In genomic region chr6:56191426-56192140, GRCm38 (mm10) we compare ENCODE assay signal across 31 mouse cellular contexts.
DNase-seq lines count a peak whose midpoint lies in the region; ATAC-seq and TF ChIP-seq lines count a peak whose summit lies in the region.
"Had no signal": no experiment of that assay in that cellular context is flagged by ENCODE, and none has a peak within 500 bp of the region (broad histone marks: within the 10 kb centered on the region; RNA-seq: fewer than 3 reads in every experiment).

No protein-coding gene starts in this region.

- no peaks in the 10 kb centered on the region for H3K9me3 ChIP-seq in midbrain, postnatal 0 days (ENCODE audit: low read length)
- no peaks in the 10 kb centered on the region for H3K9me3 ChIP-seq in midbrain, embryonic 14.5 days (ENCODE audit: control insufficient read depth, low read length)
- H3K9me3 ChIP-seq: forebrain, embryonic 13.5 days; heart, embryonic 13.5 days; hindbrain, embryonic 10.5 days; intestine, embryonic 15.5 days; limb, embryonic 10.5 days; limb, embryonic 15.5 days; liver, embryonic 13.5 days; midbrain, embryonic 13.5 days; neural tube, embryonic 15.5 days had no signal

- no peak overlapping the region for H3K27ac ChIP-seq in midbrain, postnatal 0 days (ENCODE audit: low read depth, low read length)
- H3K27ac ChIP-seq in midbrain, embryonic 14.5 days (replicated peaks; ENCODE audit: low read depth, low read length), result no peak overlapping the region
- H3K27ac ChIP-seq: forebrain, embryonic 13.5 days; gastrocnemius, adult 2 months; heart, embryonic 13.5 days; hindbrain, embryonic 10.5 days; intestine, embryonic 15.5 days; layer of hippocampus, adult 2 months; limb, embryonic 10.5 days; limb, embryonic 15.5 days; liver, embryonic 13.5 days; macrophage; midbrain, embryonic 13.5 days; neural tube, embryonic 15.5 days; stomach, postnatal 0 days had no signal

- no peak overlapping the region for H3K4me3 ChIP-seq in midbrain, postnatal 0 days (ENCODE audit: low read depth, low read length)
- H3K4me3 ChIP-seq in midbrain, embryonic 14.5 days (replicated peaks; ENCODE audit: low read depth, low read length), result no peak overlapping the region
- H3K4me3 ChIP-seq: forebrain, embryonic 13.5 days; gastrocnemius, adult 2 months; heart, embryonic 13.5 days; hindbrain, embryonic 10.5 days; intestine, embryonic 15.5 days; layer of hippocampus, adult 2 months; limb, embryonic 10.5 days; limb, embryonic 15.5 days; liver, embryonic 13.5 days; midbrain, embryonic 13.5 days; neural tube, embryonic 15.5 days had no signal

- 70% methylated on average over 1 of the region's 1 CpGs for WGBS in midbrain, postnatal 0 days
- 84% methylated on average over 1 of the region's 1 CpGs for WGBS in midbrain, embryonic 14.5 days

- no peak for ATAC-seq in midbrain, postnatal 0 days (ENCODE audit: low FRiP score)
- no peak for ATAC-seq in midbrain, embryonic 14.5 days (ENCODE audit: low FRiP score, low TSS enrichment)
- ATAC-seq: forebrain, embryonic 13.5 days; hindbrain, embryonic 16.5 days; intestine, embryonic 15.5 days; lung, postnatal 0 days; midbrain, embryonic 13.5 days had no signal

- H3K27me3 ChIP-seq in midbrain, postnatal 0 days (ENCODE audit: insufficient read depth, low read length), result no peaks in the 10 kb centered on the region
- no peaks in the 10 kb centered on the region for H3K27me3 ChIP-seq in midbrain, embryonic 14.5 days (ENCODE audit: control insufficient read depth, insufficient read depth, low read length)
- H3K27me3 ChIP-seq: forebrain, embryonic 13.5 days; heart, embryonic 13.5 days; intestine, embryonic 15.5 days; limb, embryonic 15.5 days; liver, embryonic 13.5 days; midbrain, embryonic 13.5 days; neural tube, embryonic 15.5 days had no signal

- no peak overlapping the region for H3K4me2 ChIP-seq in midbrain, postnatal 0 days (ENCODE audit: low read depth, low read length, poor library complexity, severe bottlenecking)
- no peak overlapping the region for H3K4me2 ChIP-seq in midbrain, embryonic 14.5 days (ENCODE audit: low read length)
- H3K4me2 ChIP-seq: forebrain, embryonic 13.5 days; heart, embryonic 13.5 days; intestine, embryonic 15.5 days; limb, embryonic 15.5 days; liver, embryonic 13.5 days; midbrain, embryonic 13.5 days; neural tube, embryonic 15.5 days had no signal

- DNase-seq in midbrain, postnatal 0 days (ENCODE audit: low spot score), result peak; percentile 15
- DNase-seq in midbrain, embryonic 14.5 days, result no peak
- DNase-seq in cerebellum, adult 18-20 months, result peak; percentile 40 to 58
- DNase-seq in cerebellum, postnatal 10 days, result peak; percentile 54 to 57
- no peak for DNase-seq in urinary bladder, postnatal 14 days (ENCODE audit: low spot score)
- DNase-seq in layer of hippocampus, postnatal 10 days (ENCODE audit: low spot score in 2 of 2), result no peak
- DNase-seq: adrenal gland, postnatal 25 days; B cell, adult 2 months; gastrocnemius, adult 2 months; heart, postnatal 14 days; kidney, adult 2 months; kidney, postnatal 36 days; liver, embryonic 13.5 days; lung, adult 18-20 months; retina, postnatal 1 day; right cerebral cortex, postnatal 25 days; thymus, adult 2 months; thymus, postnatal 36 days had no signal

- no peaks in the 10 kb centered on the region for H3K36me3 ChIP-seq in midbrain, postnatal 0 days (ENCODE audit: insufficient read depth, low read length)
- no peaks in the 10 kb centered on the region for H3K36me3 ChIP-seq in midbrain, embryonic 14.5 days (ENCODE audit: control insufficient read depth, insufficient read depth, low read length)
- H3K36me3 ChIP-seq: heart, embryonic 13.5 days; hindbrain, embryonic 10.5 days; intestine, embryonic 15.5 days; limb, embryonic 10.5 days; limb, embryonic 15.5 days; liver, embryonic 13.5 days; midbrain, embryonic 13.5 days; neural tube, embryonic 15.5 days had no signal

- no peak for TF ChIP-seq CTCF in midbrain, postnatal 0 days (IDR thresholded peaks at IDR 0.05)

- no peak overlapping the region for H3K9ac ChIP-seq in midbrain, postnatal 0 days (replicated peaks; ENCODE audit: low read length, poor library complexity, severe bottlenecking)
- H3K9ac ChIP-seq in midbrain, embryonic 14.5 days (replicated peaks; ENCODE audit: low read length), result no peak overlapping the region
- H3K9ac ChIP-seq: forebrain, embryonic 13.5 days; heart, embryonic 13.5 days; intestine, embryonic 15.5 days; limb, embryonic 15.5 days; liver, embryonic 13.5 days; midbrain, embryonic 13.5 days; neural tube, embryonic 15.5 days had no signal

- no peaks in the 10 kb centered on the region for H3K4me1 ChIP-seq in midbrain, postnatal 0 days (ENCODE audit: insufficient read depth, low read length)
- H3K4me1 ChIP-seq in midbrain, embryonic 14.5 days (ENCODE audit: control insufficient read depth, insufficient read depth, low read length), result no peaks in the 10 kb centered on the region
- H3K4me1 ChIP-seq: forebrain, embryonic 13.5 days; hindbrain, embryonic 10.5 days; intestine, embryonic 15.5 days; limb, embryonic 10.5 days; limb, embryonic 15.5 days; liver, embryonic 13.5 days; midbrain, embryonic 13.5 days; neural tube, embryonic 15.5 days had no signal

Comparison
In these comparisons a context has a peak if more than half of its experiments do, and no peak if none do; other contexts are left out.
1. DNase-seq: peak in midbrain, postnatal 0 days (single experiment), cerebellum, adult 18-20 months (2 of 2) and cerebellum, postnatal 10 days (2 of 2); none in midbrain, embryonic 14.5 days (single experiment), urinary bladder, postnatal 14 days (single experiment) and layer of hippocampus, postnatal 10 days (0 of 2).